Mouse (Mus musculus): ENCODE measurements around the gene Csrp1. TPM values are rescaled to one million over a fixed set of nuclear protein-coding genes. Genes with fewer than 3 reads are reported as not detected.

The Csrp1 gene
- total RNA-seq, 2 experiments from 2014 or later = 63.7 to 118 TPM

- no peak for DNase-seq (ENCODE audit: low spot score in 2 of 2)
Measured at GRCm38 (mm10) chr1:135768400-135768799, 48.5 kb downstream of the Csrp1 start.

GRCm38 (mm10) chr1:135770237-135770636 is 50.4 kb downstream of the Csrp1 start:
- DNase-seq (ENCODE audit: low spot score in 2 of 2) = no peak

GRCm38 (mm10) chr1:135770896-135771572 is 51.2 kb downstream of the Csrp1 start:
- peak in 1 of 2 experiments; percentile 32 for DNase-seq (ENCODE audit: low spot score in 2 of 2)

GRCm38 (mm10) chr1:135771573-135771970 is 51.7 kb downstream of the Csrp1 start:
- no peak for DNase-seq (ENCODE audit: low spot score in 2 of 2)

DNA sequence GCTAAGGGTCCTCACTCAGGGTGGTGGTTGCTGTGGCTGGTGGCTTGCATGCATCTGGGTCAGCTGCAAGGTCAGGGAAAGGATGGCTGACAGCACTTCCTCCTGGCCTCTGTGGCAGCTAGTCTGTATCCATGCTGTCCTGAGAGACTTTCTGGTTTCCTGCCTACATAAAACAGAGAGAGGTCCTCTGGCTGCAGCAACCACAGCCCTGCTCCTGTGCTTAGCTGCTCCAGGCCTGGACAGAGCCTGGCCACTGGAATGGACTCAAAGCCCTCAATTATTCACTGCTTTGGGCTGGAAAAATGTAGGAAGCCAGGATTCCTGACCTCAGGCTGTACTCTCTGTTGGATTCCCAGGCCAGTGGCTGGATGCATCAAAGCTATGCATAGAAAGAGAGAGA is 56.7 kb downstream of the Csrp1 start:
- no peak for DNase-seq (ENCODE audit: low spot score in 2 of 2)

- no peak for DNase-seq (ENCODE audit: low spot score in 2 of 2)
Measured at GRCm38 (mm10) chr1:135777046-135777445, 57.2 kb downstream of the Csrp1 start.

DNA sequence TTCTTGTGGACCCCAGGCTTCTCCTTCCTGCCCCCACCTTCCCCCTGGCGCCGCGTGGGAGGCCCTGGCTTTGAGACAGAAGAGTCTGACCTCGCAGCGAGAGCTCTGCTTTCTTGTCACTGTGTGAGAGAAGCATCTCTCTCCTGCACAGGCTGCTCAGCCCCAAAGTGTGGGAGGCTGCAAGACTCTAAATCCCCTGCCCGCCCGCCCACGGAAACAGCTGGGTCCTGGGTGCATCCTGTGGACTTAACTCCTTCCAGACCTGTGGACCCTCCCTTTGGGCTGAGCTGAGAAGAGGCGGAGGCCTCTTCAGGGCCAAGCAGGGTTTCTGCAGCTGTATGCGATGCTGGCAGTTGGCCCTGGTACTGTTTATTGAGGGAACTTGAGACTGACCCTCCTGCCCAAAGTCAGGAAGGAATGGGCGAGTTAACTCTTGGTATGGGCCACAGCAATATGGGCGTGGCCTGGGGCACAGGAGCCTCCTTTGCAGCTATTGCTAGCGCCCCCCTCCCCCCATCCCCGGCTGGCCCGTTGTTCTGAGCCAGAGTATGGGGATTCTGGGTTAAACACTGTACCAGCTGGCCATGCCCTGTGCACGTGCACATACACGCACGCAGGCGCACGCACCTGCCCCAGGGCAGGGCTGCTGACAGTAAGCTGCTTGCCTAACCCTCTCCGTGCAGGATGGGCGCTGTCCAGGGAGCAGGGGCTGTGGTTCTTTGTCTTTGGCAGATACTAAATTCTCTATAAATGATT is 59.1 kb downstream of the Csrp1 start, which contains the start of gene Tnni1:
TSS of gene Tnni1 (plus strand) at position 655 of the 756 bp plus-strand sequence.
- no peak for DNase-seq (ENCODE audit: low spot score in 2 of 2)

- no peak for DNase-seq (ENCODE audit: low spot score in 2 of 2)
Measured at GRCm38 (mm10) chr1:135780649-135781048, 60.8 kb downstream of the Csrp1 start.

DNA sequence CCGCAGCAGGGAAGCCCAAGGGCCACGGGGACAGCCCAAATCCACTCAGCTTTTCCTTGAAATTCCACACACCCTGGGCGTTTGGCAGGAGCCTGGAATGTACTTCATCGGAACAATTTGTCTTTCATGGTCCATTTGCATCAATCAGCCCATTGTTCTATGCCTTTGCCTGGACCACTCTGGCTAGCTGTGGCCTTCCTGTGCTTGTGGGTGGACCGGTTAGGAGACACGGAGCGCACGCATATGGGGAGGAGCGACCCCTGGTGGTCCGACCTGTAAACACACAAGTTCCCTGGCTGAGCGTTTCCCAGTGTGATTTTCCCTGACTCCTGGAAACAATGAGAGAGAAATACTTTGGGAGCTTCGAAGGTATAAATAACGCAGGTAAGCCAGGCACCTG is 61.4 kb downstream of the Csrp1 start:
- peak; percentile 70 to 80 for DNase-seq (ENCODE audit: low spot score in 2 of 2)

- no peak for DNase-seq (ENCODE audit: low spot score in 2 of 2)
Measured at GRCm38 (mm10) chr1:135782816-135783215, 63.0 kb downstream of the Csrp1 start.

GRCm38 (mm10) chr1:135787799-135788198 is 67.9 kb downstream of the Csrp1 start:
- DNase-seq (ENCODE audit: low spot score in 2 of 2) = peak; percentile 63 to 65

DNA sequence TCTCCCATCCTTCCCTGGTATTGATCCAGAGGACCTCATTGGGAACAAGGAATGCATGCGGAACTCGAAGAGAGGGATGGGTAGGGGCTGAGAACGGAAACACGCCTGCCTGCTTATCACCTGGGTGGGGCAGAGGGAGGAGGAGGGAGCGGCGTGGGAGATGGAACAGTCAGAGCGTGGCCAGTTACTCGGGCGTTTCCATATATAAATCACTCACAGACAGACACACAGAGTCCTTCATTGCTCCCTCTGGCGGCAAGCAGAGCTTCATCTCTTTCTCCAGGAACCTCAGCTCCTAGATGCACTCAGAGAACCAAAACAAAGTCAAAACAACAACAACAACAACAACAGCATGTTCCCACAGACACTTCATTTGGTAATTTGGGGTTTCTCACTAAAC is 68.8 kb downstream of the Csrp1 start:
- no peak for DNase-seq (ENCODE audit: low spot score in 2 of 2)

DNA sequence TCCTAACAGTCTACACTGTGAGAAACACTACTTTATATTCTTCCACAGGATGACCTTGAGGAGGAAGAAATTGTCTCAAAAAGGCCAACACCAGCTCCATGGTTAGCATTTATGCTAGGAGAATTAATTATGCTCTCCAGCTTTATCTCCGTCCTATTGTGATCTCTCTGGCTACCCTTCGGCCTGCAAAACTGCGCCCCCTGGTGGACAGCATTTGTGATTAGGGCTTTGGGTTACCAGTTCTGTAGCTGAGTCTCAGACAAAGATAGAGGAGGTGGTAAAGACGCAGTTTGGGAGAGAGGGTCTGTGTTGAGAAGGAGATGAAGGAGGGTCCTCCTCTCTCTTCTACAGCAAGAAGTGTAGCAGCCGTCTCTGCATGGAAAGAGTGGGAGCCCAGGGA is 70.0 kb downstream of the Csrp1 start:
- peak; percentile 78 to 81 for DNase-seq (ENCODE audit: low spot score in 2 of 2)

GRCm38 (mm10) chr1:135792143-135792939 is 72.5 kb downstream of the Csrp1 start:
- DNase-seq (ENCODE audit: low spot score in 2 of 2) = no peak

GRCm38 (mm10) chr1:135793370-135794215 is 73.7 kb downstream of the Csrp1 start:
- no peak for DNase-seq (ENCODE audit: low spot score in 2 of 2)

- DNase-seq (ENCODE audit: low spot score in 2 of 2) = no peak
Measured at GRCm38 (mm10) chr1:135794216-135795134, 74.6 kb downstream of the Csrp1 start.

DNA sequence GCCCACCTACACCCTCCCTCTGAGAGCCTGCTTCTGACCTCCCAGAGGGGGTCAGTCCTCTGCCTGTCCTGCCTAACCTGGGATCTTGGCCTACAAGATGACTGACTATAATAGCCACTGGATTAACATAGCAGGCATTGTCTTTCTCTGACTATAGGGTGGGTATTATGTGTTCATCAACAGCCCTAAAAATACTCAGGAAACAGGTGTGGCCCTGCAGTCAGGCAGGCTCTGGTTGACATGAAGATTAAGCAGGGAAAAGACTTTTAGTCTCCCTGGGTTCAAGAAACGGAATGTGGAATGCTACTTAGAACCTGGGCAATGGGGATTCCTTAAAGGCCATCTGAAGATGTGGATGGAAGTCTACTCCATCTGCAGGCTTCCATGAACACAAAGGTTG is 78.6 kb downstream of the Csrp1 start:
- no peak for DNase-seq (ENCODE audit: low spot score in 2 of 2)

DNA sequence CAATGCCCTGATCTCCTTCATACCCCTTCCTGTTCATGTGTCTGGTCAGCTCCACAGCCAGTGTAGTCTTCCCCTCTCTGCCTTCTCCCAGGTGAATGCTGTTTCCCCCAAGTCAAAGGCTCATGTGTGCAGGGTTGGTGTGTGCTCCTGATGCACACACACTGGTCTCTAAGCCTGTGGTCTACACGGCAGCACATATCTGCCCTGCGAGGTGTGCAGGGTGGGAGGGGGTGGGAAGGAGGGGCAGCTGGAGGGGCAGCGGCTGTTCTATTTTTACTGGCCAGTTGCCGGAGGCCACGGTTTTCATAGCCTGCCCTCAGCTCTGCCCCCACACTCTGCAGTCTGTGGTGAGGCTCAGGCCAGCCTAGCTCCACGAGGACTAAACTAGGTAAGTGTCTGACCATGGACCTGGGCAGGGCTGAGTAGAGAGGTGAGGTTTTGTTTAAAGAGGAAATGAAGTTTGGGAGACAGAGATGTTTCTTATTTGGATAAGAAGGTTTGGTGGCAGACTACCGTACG is 79.3 kb downstream of the Csrp1 start:
- no peak for DNase-seq (ENCODE audit: low spot score in 2 of 2)

DNA sequence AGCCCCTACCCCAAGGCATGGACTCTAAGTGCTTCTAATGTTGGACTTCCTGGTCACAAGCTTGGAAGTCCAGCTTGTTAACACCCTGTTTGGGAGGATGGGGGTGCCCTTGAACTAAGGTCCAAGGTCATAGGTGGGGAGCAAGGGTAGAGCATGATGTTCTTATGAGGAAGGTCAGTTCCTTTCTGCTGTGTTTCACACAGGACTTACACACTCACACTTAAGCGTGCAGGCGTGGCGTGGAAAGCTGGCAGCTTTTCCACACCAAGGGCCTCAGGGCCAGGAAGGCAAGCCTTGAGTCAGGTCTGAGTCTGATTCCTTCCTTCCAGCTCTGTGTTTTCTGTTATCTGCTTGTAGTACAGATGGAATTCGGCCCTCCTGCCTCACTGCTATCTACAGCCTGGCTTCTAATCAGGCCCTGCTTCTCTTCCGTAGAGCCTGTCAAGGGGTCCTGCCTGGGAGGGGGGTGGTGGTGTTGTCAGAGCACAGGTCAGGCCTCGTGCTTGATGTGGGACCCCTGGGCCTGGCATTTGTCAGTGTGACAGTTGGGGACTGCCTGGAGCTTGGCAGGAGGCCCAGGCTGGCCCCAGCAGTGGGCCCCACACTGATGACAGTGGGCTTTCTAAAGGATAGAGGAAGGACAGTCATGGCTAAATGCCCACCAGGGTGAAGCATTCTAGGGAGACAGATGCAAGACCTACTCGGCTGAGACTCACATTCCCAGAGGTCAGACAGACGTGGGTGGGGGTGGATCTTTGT is 80.5 kb downstream of the Csrp1 start:
- no peak for DNase-seq (ENCODE audit: low spot score in 2 of 2)

All from adrenal gland, adult 18-20 months (tissue).